Mouse (Mus musculus) B cell, adult 2 months (primary cell): Measurements from ENCODE around the gene Gsk3a.
A peak's percentile ranks its signal among the peaks of the same experiment; 100 is the strongest.

ENCODE experiments used
- DNase-seq, 2 experiments: peaks; one replicate each; pipeline ENCODE4 v3.0.0; 2022

Gsk3a gene

DNA sequence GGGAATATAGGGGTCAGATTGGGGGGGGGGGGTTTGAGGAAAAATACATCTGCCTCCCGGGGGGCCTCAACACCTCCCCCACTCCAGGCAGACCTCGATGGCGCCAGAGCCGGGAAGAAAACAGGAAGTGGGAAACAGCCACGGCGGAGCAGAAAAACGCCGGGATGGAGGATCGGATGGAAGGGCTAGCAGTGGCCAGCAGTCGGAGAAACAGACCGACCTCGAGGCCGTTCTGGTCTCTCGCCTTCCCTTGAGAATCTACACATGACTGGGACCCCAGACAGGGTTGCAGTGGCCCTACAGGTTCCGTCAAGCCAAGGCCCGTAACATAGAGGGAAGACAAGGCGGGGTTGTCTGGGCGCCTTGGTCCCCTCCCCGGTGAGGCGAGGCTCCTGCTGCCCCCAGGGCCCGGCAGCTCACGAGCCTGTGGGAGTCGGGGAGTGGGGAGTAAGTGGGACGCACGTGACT is 11.2 kb upstream of the Gsk3a start:
- DNase-seq = no peak

DNA sequence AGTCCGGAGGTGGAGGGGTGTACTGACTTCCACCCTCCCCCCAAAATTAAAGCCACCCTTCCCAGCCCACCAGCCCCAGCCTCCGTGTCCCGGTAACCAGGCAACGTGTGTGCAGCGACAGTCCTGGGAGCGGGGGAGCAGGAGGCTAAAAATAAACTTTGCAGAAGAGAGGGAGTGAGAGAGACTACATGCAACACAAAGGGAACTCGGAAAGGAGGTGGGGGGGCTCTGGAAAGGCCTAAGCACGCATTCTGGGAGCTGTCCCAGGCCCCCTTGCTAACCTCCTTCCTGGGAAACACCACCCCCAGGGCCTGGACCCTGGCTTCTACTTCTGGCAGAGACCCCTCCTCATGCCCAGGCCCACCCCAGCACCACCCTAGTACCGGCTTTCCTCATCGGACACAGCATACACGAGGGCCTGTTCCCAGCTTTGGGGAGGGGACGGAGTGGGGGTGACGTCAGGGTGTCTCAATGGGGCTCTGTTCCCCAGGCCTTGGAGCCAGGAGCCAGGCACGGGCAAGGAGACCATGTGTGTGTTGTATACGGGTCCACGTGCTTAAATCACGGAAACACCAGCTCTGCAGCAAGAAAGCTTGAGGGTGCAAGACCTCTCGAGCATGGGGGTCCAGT is 10.5 kb upstream of the Gsk3a start:
- peak in 1 of 2 experiments; percentile 17 for DNase-seq

DNA sequence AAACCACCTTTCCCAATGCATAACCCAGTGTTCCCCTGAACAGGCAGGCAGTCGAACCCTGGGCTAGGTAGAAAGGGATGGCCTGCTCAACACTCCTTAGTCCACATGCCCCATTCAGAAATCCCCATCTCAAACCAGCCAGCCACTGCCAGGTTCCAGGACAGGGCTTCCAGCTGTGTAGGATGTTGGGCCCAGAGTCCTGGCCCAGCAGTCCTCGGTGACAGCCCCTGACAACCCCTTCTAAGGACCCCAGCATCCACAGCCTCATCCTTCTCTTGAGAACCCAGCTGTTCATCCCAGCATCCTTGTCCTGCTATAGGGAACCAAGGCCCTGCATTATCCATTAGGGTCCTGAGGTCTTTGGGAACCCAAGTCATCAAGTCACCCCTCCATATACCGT is 9.8 kb upstream of the Gsk3a start:
- no peak for DNase-seq

DNA sequence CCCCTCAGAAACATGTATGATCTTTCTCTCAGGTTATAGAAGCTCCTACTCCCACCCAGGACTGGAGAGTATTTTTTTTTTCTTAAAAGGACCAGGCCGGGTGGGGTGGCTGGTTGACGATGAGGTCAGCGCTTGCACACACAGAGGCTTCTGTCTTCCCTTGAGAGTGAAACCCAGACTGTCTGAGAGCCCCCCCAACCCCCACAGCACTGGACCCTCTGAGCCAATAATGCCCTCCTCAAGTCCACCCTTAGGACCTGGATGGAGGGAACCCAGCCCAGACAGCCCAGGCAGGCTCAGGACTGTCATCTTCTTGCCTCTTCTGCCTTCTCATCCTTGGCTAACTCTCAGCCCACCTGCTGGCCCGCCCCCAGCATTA is 9.1 kb upstream of the Gsk3a start:
- no peak for DNase-seq

DNA sequence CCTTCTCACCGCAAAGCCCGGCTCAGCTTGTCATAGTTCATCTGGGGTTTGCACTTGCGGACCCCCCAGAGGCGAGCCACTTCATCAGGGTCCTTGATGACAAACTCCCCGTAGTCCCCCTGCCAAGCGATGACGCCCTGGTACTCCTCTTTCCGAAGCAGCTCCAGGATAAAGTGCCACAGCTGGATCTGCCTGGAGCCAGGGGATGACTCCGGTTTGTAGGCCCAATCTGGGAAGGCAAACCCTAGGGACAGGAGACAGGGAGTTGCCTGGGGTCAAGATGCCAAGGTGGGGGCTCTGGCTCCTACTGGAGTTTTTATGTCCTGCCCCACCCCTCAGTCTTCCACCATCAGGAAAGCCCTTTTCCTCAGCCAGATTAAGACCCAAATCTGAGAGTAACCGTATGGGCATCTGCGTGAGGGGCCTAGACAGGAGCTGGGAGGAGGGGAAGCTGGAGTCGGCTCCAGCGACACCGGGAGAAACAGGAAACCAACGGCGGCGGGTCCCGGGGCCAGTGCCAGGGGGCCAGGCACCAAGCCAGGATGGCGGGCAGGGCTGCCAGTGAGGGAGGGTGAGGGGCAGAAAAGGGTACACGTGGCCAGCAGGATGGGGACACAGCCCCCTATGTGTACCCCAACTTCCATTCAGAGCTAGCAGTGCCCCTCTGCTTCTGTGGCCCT is 8.6 kb upstream of the Gsk3a start:
- no peak for DNase-seq

DNA sequence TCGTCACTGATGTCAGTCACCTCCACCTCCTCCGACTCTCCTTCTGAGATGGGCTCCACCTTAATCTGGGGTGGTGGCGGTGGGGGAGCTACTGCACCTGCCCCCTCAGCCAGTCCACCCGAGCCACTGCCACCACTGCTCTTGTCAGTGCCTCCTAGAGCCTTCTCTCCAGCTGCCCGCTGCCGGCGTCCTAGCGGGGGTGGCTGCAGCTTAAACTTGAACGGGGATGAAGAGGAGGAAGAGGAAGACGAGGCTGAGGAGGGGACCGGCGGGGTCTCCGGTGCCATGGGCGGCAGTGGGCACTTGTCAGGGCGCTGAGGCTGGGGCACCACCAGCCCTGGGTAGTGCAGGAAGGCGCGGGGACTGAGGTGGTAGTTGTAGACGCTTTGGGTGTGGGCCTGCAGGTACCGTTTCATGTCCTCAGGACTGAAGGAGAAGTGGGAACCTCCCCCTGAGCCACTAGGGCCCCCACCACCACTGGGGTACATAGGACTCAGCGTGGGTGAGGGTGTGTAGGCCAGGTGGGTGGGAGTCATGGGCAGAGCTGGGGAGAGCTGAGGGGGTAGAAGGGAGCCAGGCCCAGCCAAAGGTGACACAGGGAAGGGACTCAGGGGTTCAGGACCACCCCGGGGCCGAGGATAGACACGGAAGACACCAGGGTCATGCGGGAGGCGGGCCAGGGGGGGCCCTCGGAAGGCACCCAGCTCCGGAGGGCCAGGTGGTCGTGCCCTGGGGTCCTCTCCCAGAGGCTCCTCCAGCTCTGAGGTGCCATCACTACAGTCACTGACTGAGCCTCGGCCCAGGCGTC is 7.1 kb upstream of the Gsk3a start:
- no peak for DNase-seq

DNA sequence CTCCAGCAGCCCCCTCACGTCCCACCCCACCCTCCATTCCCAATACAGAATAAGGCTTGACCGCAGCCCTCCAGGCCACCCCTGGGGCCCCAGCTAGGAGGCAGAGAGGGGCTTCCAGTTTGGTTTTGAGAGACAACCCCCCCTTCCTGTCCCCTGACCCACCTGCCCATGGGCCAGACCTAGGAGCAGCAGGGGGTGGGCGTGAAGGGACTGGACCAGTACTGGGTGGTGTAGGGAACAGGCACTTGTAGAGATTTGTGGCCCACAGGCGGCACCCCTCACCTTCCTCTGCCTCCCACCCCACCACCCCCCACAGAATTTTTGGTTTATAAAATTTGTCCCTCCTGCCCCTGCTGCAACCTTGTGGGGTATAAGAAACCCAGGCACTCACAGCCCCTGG is 5.7 kb upstream of the Gsk3a start:
- DNase-seq = no peak

DNA sequence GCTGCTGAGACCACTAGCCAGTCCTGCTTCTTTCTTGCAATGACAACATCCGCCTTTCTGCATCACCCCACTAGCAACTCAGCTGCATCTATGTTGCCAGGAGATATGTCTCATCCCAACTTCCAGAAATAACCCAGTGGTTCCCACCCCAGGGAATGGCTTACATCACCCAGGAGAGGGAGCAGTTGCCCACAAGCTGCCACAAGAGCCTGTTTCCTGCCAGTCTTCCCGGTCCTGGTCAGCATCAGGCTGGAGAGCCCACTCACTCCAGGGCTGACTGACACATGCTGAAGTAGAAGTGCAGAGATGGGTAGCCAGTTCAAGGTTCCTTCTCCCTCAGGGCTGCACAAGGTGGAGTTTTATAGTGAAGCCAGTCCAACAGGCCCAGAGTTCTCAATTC is 3.4 kb upstream of the Gsk3a start:
- no peak for DNase-seq

DNA sequence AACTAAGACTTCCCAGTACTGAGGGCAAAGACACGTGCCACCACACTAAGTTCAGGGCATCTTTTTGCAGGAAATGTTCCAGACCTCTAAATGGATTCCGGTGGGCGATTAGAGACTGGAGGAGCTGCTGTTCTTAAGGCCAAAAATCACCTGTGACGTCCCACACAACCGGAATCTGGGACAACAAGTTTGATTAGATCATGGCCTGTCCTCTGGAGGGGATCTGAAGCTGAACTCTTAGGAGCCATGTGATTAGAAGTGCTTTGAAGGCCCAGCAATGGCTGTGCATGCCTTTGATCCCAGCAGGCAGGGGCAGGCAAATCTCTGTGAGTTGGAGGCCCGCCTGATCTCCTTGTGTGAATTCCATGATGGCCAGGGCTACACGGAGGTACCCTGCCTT is 3.0 kb upstream of the Gsk3a start:
- DNase-seq = no peak

DNA sequence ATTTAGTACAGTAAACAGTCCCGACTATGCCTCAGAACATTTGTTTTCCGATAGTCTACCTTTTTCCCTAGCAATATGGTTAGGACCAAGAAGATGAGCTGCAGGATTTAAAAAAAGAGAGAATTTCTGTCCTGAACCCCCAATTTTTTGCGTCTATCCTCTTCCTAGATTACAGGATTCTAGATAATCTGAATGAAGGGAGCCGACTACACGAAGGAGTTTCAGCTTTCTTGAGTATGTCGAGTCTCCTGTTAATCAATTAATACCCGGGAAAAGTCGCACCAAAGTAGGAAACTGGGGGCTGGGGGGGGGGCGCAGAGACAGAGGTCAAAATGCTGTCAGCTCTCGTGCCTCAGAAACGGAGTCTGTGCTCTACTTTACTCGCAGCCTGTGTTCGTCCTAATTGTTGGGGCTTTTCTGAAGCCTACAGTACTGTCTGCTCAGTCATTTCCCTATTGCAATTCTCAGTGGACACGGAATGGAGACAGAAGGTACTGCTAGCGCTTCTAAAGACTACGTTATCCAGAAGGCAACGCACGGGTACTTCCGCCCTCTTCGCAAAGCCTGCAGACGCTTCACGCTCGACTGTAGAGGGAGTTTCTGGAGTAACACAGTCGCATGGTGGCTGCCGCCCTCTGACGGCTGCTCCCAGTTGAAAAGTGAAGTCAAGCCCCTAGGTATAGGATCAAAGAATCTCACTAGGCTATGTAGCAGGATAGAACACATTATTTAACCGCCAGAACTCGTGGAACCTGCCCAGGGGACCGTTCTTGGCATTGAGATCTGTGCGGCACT is 1.4 kb upstream of the Gsk3a start:
- peak; percentile 76 to 80 for DNase-seq

DNA sequence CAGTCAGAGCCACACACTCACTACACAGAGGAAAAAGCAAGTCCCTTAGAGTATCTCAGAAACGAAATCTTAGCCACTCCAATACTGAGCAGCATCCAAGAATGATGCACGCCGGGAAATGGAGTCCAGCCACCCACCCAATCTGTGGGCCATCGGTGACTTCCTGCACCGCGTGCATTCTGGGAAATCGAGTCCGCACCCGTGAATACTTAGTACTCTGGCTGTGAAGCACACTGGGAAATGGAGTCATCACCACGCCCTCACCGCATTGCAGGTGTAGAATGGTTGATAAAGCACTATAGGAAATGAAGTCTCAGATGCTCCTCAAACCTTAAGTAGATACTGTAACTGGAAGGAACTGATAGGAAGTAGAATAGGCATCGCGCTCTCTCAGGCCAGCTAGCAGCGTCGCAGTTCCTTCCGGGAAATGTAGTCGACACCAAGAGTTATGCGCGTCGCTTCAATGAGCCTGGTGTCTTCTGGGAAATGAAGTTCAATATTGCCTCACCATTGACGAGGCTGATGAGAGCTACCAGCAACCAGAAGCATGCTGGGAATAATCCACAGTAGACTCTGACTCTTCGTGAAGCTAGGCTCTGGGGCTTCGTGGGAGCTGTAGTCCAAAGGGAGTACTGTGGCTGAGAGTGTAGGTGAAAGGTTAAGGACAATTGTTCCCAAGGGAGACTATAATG is 510 bp upstream of the Gsk3a start:
- DNase-seq = peak; percentile 91 to 93

DNA sequence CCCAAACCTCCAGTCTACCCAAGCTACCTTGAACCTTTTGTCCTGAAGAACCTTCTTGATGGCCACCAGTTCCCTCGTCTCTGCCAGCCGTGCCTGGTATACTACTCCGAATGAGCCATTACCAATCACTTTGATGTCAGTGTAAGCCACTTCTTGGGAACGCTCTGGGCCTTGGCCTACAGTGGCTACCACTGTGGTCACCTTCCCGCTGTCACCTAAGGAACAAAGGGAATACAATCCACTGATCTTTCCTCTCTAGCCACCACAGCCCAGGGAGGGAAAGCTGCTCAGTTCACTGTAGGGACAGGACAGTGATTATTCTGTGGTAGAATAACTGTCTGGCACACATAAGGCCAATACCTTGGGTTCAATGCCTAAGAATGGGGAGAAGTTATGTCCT is 2.1 kb downstream of the Gsk3a start:
- DNase-seq = no peak

DNA sequence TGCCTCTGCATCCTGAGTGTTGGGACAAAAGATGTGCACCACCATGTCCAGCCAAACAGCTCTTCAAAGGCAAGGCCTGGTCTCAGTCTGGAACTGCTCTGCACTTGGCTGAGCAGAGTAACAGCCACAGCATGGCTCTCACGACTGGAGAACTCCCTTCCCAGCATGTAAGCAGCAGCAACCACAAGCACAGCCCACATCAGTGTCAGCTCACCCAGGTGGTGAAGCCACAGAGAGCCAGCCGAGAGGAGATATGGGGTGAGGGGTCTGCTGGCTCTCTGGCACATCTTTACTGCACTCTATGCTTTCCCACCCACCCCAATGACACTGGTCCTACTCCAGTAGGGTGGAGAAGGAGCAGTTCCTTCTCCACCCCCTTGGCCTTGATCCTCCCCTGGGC is 4.6 kb downstream of the Gsk3a start:
- no peak for DNase-seq

DNA sequence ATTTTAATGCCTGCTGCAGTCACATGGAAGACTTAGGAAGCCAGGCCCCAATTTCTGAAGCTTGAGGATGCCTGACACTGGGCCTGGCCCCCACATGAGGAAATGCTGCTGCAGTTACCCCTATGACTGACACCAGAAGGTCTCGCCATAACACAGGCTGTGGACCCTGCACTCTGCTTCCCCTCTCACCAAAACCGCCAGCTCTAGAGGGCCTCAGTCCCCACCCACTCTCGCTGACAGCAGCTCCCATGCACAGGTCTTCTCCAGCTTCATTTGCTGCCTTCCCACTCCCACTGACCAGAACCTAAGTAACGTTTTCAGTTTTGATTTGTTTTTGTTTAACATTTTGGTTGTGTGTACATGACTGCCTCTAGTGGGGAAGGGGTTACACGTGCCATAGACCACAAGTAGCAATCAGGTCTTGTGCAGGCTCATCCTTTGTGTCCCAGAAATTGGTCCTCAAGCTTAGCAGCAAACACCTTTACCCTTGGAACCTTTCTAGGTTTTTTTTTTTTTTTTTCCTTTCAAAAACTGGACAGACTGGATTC is 5.5 kb downstream of the Gsk3a start:
- no peak for DNase-seq

DNA sequence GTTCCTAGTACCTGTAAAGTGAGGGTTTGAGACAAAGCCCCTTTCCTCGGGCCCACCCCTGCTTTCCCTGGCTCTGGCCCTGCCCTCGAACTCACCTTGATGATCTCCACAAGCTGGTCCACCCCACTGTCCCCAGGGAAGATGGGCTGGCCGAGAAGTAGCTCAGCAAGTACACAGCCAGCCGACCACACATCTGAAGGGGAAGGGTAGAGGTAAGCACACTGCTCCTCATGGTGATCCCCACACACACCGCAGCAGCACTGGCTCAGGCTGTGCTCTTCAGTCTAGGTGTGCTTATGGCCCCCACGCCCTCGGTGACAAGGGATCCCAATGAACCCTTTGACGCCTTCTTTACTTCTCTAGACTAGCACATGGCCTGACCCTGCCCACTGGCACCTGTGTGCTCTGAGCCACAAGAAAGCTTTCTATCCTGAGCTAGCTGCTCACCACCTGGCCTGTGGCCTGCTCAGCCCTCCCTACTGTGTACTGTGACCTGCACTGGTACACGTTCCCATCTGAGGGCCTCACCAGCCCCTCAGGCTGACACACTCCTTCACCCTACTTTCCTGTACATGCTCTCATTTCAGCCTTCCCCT is 6.9 kb downstream of the Gsk3a start:
- no peak for DNase-seq

DNA sequence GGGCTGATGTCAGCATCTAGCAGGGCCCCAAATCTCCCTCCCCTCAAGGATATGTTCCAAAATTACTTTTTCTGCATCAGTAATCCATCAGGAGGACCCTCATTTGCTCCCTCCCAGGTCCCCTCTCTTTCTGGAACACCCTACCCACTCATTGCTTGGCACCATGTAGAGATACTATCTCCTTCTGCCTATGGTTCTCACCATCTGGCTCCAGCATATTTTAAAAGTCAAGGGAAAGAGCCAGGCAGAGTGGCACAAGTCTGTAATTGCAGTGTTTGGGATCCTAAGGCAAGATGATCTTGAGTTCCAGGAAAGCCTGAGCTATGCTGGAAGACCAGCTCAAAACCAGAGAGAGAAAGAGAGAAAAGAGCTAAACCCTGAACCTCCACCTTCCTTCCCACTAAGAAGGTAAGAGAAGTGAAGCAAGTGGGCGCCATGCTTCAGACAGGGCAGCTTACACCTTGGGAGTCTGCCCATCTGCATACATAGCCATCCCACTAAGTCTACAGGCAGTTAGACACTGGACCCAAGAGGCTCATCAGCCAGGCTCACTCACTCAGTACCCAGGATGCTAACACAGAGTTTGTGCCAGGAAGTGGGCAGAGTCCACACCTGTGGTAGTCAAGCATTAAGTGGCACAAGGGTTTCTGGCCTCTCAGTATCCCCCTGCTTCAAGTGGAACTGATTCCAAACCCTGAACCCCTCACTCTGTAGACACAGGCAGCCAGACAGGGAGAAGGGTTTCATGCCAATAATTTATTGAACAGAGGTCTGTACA is 9.9 kb downstream of the Gsk3a start:
- DNase-seq = no peak

DNA sequence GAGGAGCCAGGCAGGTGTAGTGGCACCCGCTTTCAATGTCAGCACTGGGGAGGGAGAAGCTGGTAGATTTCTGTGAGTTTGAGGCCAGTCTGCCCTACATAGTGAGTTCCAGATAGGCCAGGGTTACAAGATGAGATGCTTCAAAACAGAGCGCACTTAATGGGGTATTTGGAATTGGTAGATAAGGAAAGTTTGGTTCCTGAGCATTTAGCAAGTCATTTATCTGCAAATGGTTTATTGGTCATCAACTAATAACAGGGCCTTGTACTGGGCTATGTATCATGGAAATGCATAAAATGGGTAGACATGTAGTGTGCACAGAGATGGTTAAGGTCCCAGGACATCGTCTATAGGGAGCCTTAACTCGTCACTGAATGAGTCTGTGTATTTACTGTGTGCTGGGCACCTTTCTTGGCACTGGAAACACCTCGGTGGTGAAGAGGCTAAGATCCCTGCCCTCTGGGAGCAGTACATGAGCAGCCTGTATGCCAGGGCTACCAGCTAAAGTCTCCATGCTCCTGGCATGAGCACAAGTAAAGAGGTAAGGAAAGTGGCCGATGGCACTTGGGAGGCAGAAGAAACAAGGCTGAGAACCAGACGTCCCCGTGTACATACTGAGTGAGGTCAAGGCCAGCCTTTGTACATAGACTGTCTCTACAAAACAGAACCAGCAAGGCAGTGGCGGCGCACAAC is 15.2 kb downstream of the Gsk3a start:
- DNase-seq = no peak

DNA sequence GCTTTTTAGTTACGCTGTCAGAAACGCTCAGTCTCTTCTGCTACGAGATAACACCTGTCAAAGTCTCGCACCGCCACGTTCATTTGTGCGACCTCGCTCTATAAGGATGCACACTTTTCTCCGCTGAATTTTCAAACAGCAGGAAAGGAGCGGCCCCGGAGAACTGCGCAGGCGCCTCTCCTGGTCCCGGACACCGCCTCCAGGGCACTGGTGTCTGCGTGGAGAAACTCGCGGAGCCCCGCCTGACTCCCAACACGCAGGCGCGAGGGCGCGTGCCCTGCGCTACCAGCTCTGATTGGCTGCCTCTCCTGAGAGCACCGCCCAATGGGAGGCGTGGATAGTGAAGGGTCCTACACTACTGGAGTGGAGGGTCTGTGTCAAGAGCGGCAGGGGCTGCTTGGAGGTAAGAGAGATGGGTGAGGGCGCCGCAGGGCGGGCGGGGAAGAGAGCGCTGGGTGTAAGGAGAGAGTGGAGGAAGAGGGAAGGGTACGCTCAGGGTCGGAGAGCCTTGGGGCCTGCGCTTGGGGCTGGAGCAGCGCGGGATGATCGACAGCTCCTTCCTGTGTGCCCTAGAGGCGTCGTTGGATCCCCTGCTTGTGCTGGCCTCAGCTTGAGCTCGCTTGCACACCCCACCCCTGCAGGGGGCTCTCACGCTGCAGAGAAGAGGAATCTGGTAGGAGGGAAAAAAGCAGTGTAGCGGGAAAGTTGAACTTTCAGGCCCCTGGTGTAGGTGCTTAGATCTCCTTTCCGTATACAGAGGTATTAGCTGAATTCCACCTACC is 16.4 kb downstream of the Gsk3a start, which contains the start of gene Zfp526:
Zfp526 (plus strand) TSS at position 324 of the 782 bp plus-strand sequence.
- DNase-seq = peak; percentile 90 to 91

DNA sequence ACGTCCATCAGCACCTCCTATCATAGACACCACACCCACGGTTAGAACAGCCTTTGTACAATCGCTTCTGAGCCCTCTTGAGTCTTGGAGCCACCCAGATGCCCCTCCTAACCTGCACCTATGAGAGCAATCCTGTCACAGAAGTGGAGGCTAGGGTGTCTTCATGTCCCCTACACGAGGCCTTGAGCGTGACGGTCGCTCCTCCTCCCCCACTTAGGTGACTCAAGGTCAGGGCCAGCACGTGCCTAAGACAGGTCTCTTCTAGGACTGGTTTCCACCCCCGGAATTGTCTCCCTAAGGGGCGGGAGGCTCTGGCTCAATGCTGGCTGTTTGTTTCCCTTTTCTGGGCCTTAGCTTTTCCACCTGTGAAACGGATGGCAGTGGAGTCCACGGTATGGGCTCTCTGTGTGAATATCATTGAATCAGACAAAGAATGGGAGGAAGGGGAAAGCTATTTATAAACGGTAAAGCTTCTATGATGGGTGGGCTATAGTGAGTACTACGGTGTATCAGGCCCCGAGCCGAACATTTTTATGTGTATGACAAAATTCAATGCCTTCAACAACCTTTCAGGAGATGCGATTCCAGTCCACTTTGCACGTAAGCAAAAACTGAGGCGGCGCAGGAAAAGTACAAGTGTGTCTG is 17.1 kb downstream of the Gsk3a start, which contains the start of gene Dedd2:
Dedd2 (minus strand) TSS at position 159 of the 645 bp plus-strand sequence.
- DNase-seq = peak; percentile 33
